Mouse (Mus musculus): ENCODE measurements around the gene Tmem151a. TPM values are rescaled to one million over a fixed set of nuclear protein-coding genes. Genes with fewer than 3 reads are reported as not detected.

Tmem151a gene
- polyA plus RNA-seq, 1 experiment from 2014 or later, result 0.79 TPM

GRCm38 (mm10) chr19:5056251-5056650 lies 29.1 kb downstream of the Tmem151a start:
- WGBS (ENCODE audit: insufficient replicate concordance), result 18% methylated on average over 6 of the region's 6 CpGs
- ATAC-seq, result no peak

GRCm38 (mm10) chr19:5053909-5054308 lies 31.4 kb downstream of the Tmem151a start:
- Histone ChIP-seq H3K4me3 (ENCODE audit: low read depth, low read length) (no peak overlapping the region), H3K27me3 (ENCODE audit: insufficient read depth, low read length) (peaks cover 32% of the 10 kb centered on the region), H3K36me3 (replicated peaks; ENCODE audit: insufficient read depth, low read length) (peaks cover 5% of the 10 kb centered on the region; the same call in 1 of the 2 replicates), H3K9me3 (ENCODE audit: low read length) (no peaks in the 10 kb centered on the region), H3K9ac (replicated peaks) (no peak overlapping the region), H3K27ac (ENCODE audit: low read depth) (no peak overlapping the region), H3K4me2 (ENCODE audit: low read depth, low read length) (no peak overlapping the region), H3K4me1 (ENCODE audit: insufficient read depth) (peaks cover 3% of the 10 kb centered on the region; the same call in 1 of the 2 replicates)
- DNase-seq, result peak; percentile 84
- 30% methylated on average over 9 of the region's 9 CpGs for WGBS (ENCODE audit: insufficient replicate concordance)
- peak; percentile 87 for TF ChIP-seq CTCF (IDR thresholded peaks at IDR 0.05; ENCODE audit: low read depth)
- no peak for TF ChIP-seq EP300 (IDR thresholded peaks at IDR 0.05; ENCODE audit: low read depth)
- peak; percentile 77 for ATAC-seq

More at GRCm38 (mm10) chr19:5056251-5056650, 29.1 kb downstream of the Tmem151a start:
- no peak overlapping the region for H3K4me3 ChIP-seq (ENCODE audit: low read depth, low read length)
- H3K9ac ChIP-seq (replicated peaks), result no peak overlapping the region
- H3K4me2 ChIP-seq (ENCODE audit: low read depth, low read length), result no peak overlapping the region
- H3K36me3 ChIP-seq (replicated peaks; ENCODE audit: insufficient read depth, low read length), result no peaks in the 10 kb centered on the region
- H3K27me3 ChIP-seq (ENCODE audit: insufficient read depth, low read length), result peaks cover 27% of the 10 kb centered on the region
- no peak for DNase-seq
- H3K4me1 ChIP-seq (ENCODE audit: insufficient read depth), result peaks cover 6% of the 10 kb centered on the region; the same call in 1 of the 2 replicates
- TF ChIP-seq CTCF (IDR thresholded peaks at IDR 0.05; ENCODE audit: low read depth) (peak; percentile 71), EP300 (IDR thresholded peaks at IDR 0.05; ENCODE audit: low read depth) (no peak)
- no peaks in the 10 kb centered on the region for H3K9me3 ChIP-seq (ENCODE audit: low read length)
- H3K27ac ChIP-seq (ENCODE audit: low read depth), result no peak overlapping the region

GRCm38 (mm10) chr19:5052853-5053252 lies 32.5 kb downstream of the Tmem151a start:
- H3K4me2 ChIP-seq (ENCODE audit: low read depth, low read length), result no peak overlapping the region
- H3K36me3 ChIP-seq (replicated peaks; ENCODE audit: insufficient read depth, low read length), result peaks cover 10% of the 10 kb centered on the region
- peaks cover 30% of the 10 kb centered on the region for H3K27me3 ChIP-seq (ENCODE audit: insufficient read depth, low read length)
- H3K27ac ChIP-seq (ENCODE audit: low read depth), result no peak overlapping the region
- DNase-seq, result no peak
- no peak for ATAC-seq
- no peak overlapping the region for H3K9ac ChIP-seq (replicated peaks)
- 63% methylated on average over 17 of the region's 17 CpGs for WGBS (ENCODE audit: insufficient replicate concordance)
- no peaks in the 10 kb centered on the region for H3K9me3 ChIP-seq (ENCODE audit: low read length)
- H3K4me3 ChIP-seq (ENCODE audit: low read depth, low read length), result no peak overlapping the region
- no peak for TF ChIP-seq EP300 (IDR thresholded peaks at IDR 0.05; ENCODE audit: low read depth)
- TF ChIP-seq CTCF (IDR thresholded peaks at IDR 0.05; ENCODE audit: low read depth), result no peak
- H3K4me1 ChIP-seq (ENCODE audit: insufficient read depth), result peaks cover 3% of the 10 kb centered on the region; the same call in 1 of the 2 replicates

- 39% methylated on average over 25 of the region's 25 CpGs for WGBS (ENCODE audit: insufficient replicate concordance)
- ATAC-seq (no peak), DNase-seq (peak; percentile 15)
- H3K4me1 ChIP-seq (ENCODE audit: insufficient read depth), result peaks cover 3% of the 10 kb centered on the region; the same call in 1 of the 2 replicates
- H3K36me3 ChIP-seq (replicated peaks; ENCODE audit: insufficient read depth, low read length), result peaks cover 15% of the 10 kb centered on the region
- no peak overlapping the region for H3K4me3 ChIP-seq (ENCODE audit: low read depth, low read length)
- no peaks in the 10 kb centered on the region for H3K9me3 ChIP-seq (ENCODE audit: low read length)
- H3K27ac ChIP-seq (ENCODE audit: low read depth), result no peak overlapping the region
- TF ChIP-seq EP300 (IDR thresholded peaks at IDR 0.05; ENCODE audit: low read depth) (no peak), CTCF (IDR thresholded peaks at IDR 0.05; ENCODE audit: low read depth) (no peak)
- H3K9ac ChIP-seq (replicated peaks), result no peak overlapping the region
- H3K4me2 ChIP-seq (ENCODE audit: low read depth, low read length), result no peak overlapping the region
- peaks cover 30% of the 10 kb centered on the region for H3K27me3 ChIP-seq (ENCODE audit: insufficient read depth, low read length)
Observed at GRCm38 (mm10) chr19:5052166-5052822, 33.0 kb downstream of the Tmem151a start.

GRCm38 (mm10) chr19:5051515-5051914 lies 33.8 kb downstream of the Tmem151a start:
- Histone ChIP-seq H3K4me1 (ENCODE audit: insufficient read depth) (peaks cover 3% of the 10 kb centered on the region; the same call in 1 of the 2 replicates), H3K36me3 (replicated peaks; ENCODE audit: insufficient read depth, low read length) (peaks cover 23% of the 10 kb centered on the region), H3K27ac (ENCODE audit: low read depth) (no peak overlapping the region), H3K4me3 (ENCODE audit: low read depth, low read length) (no peak overlapping the region), H3K4me2 (ENCODE audit: low read depth, low read length) (no peak overlapping the region), H3K9ac (replicated peaks) (no peak overlapping the region), H3K9me3 (ENCODE audit: low read length) (no peaks in the 10 kb centered on the region), H3K27me3 (ENCODE audit: insufficient read depth, low read length) (peaks cover 30% of the 10 kb centered on the region)
- no peak for TF ChIP-seq EP300 (IDR thresholded peaks at IDR 0.05; ENCODE audit: low read depth)
- no peak for TF ChIP-seq CTCF (IDR thresholded peaks at IDR 0.05; ENCODE audit: low read depth)
- ATAC-seq (no peak), DNase-seq (no peak)
- WGBS (ENCODE audit: insufficient replicate concordance), result 64% methylated on average over 3 of the region's 3 CpGs

GRCm38 (mm10) chr19:5051031-5051430 lies 34.3 kb downstream of the Tmem151a start:
- 14% methylated on average over 17 of the region's 17 CpGs for WGBS (ENCODE audit: insufficient replicate concordance)
- Histone ChIP-seq H3K36me3 (replicated peaks; ENCODE audit: insufficient read depth, low read length) (peaks cover 26% of the 10 kb centered on the region), H3K4me3 (ENCODE audit: low read depth, low read length) (0 out of 2 replicates have a peak overlapping the region, but pooled peaks have one; percentile 11), H3K4me2 (ENCODE audit: low read depth, low read length) (peak overlapping the region; percentile 39), H3K27ac (ENCODE audit: low read depth) (no peak overlapping the region), H3K27me3 (ENCODE audit: insufficient read depth, low read length) (peaks cover 30% of the 10 kb centered on the region), H3K9me3 (ENCODE audit: low read length) (no peaks in the 10 kb centered on the region), H3K9ac (replicated peaks) (no peak overlapping the region; the same call in 1 of the 2 replicates), H3K4me1 (ENCODE audit: insufficient read depth) (peaks cover 3% of the 10 kb centered on the region; the same call in 1 of the 2 replicates)
- DNase-seq, result peak; percentile 24
- no peak for ATAC-seq
- TF ChIP-seq CTCF (IDR thresholded peaks at IDR 0.05; ENCODE audit: low read depth), result no peak

Measured in liver, postnatal 0 days (tissue).